In the genomic region with DNA sequence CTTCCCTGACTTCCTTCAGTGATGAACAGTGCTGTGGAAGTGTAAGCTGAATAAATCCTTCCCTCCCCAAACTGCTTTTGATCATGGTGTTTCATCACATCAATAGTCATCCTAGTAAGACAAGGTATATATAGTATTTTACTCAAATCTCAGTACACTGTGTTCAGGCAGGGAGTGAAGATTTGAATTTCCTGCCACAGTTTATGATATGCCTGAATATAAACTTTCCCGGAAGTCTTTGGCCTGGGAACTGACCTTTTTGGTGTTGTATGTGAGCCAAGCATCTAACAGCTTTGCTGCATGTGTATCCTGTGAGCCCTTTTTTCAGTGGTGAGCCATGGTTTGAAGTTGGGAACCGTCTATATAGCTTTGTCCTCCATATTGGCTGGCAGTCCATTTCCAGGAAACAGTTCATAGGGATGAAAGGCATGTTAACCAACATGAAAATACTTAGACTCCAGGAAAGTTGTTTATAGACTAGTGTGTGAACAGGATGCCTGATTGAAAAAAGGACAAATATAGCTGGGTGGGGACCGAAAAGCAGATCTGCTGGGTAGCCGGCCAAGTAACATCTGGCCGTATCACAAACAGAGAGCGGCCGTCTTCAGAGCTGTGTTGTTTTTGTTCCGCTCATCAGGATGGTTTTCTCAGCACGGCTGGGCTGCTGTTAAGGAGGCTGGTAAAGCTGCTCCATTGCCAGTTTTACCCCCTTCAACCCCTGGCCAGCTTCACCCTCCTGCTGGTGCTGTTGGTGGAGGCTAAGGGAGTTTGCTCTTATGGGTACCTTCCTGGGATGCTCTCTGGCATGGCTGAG, we compare ENCODE assay signal across 8 mouse cellular contexts.
A peak's percentile ranks its signal among the peaks of the same experiment; 100 is the strongest.
DNase-seq lines count a peak whose midpoint lies in the region; ATAC-seq and TF ChIP-seq lines count a peak whose summit lies in the region.

No protein-coding gene starts in this region.

- no peaks in the 10 kb centered on the region for H3K27me3 ChIP-seq in intestine, embryonic 15.5 days (replicated peaks)
- H3K27me3 ChIP-seq in neural tube, embryonic 15.5 days (replicated peaks), result no peaks in the 10 kb centered on the region

- no peaks in the 10 kb centered on the region for H3K9me3 ChIP-seq in intestine, embryonic 15.5 days
- no peaks in the 10 kb centered on the region for H3K9me3 ChIP-seq in neural tube, embryonic 15.5 days (replicated peaks)

- H3K27ac ChIP-seq in layer of hippocampus, adult 2 months, result peak overlapping the region; percentile 21
- H3K27ac ChIP-seq in intestine, embryonic 15.5 days, result peak overlapping the region; percentile 51; the same call in 1 of the 2 replicates
- peak overlapping the region; percentile 54 for H3K27ac ChIP-seq in neural tube, embryonic 15.5 days (replicated peaks)

- H3K4me3 ChIP-seq in layer of hippocampus, adult 2 months, result no peak overlapping the region
- H3K4me3 ChIP-seq in intestine, embryonic 15.5 days (replicated peaks), result no peak overlapping the region
- H3K4me3 ChIP-seq in neural tube, embryonic 15.5 days (replicated peaks), result no peak overlapping the region

- DNase-seq in layer of hippocampus, adult 2 months (ENCODE audit: low spot score in 2 of 2), result no peak
- no peak for DNase-seq in layer of hippocampus, postnatal 14 days (ENCODE audit: low spot score in 2 of 2)
- DNase-seq in gastrocnemius, postnatal 25 days, result peak; percentile 58
- no peak for DNase-seq in spleen, adult 12 weeks (ENCODE audit: low spot score)
- no peak for DNase-seq in testis, postnatal 14 days (ENCODE audit: low spot score)
- no peak for DNase-seq in thymus, postnatal 10 days (ENCODE audit: low spot score in 2 of 2)

- peak overlapping the region; percentile 30; the same call in 1 of the 2 replicates for H3K4me2 ChIP-seq in intestine, embryonic 15.5 days (replicated peaks)
- no peak overlapping the region for H3K4me2 ChIP-seq in neural tube, embryonic 15.5 days

- ATAC-seq in intestine, embryonic 15.5 days, result 0 out of 2 replicates have a peak, but pooled peaks have one; percentile 18
- no peak for ATAC-seq in neural tube, embryonic 15.5 days (ENCODE audit: low FRiP score)

- H3K36me3 ChIP-seq in intestine, embryonic 15.5 days, result no peaks in the 10 kb centered on the region
- H3K36me3 ChIP-seq in neural tube, embryonic 15.5 days, result no peaks in the 10 kb centered on the region

- H3K9ac ChIP-seq in intestine, embryonic 15.5 days, result no peak overlapping the region
- H3K9ac ChIP-seq in neural tube, embryonic 15.5 days (replicated peaks), result no peak overlapping the region

- no peak for TF ChIP-seq CTCF in layer of hippocampus, adult 2 months (conservative IDR thresholded peaks at IDR 0.05)

- 60% methylated on average over 9 of the region's 9 CpGs for WGBS in intestine, embryonic 15.5 days
- 67% methylated on average over 9 of the region's 9 CpGs for WGBS in neural tube, embryonic 15.5 days

- H3K4me1 ChIP-seq in intestine, embryonic 15.5 days (replicated peaks), result peaks cover 6% of the 10 kb centered on the region; the same call in 1 of the 2 replicates
- H3K4me1 ChIP-seq in neural tube, embryonic 15.5 days, result peaks cover 21% of the 10 kb centered on the region
